ENCODE assay signal across 22 mouse cellular contexts in genomic region chr6:24651538-24651937, GRCm38 (mm10). TPM values are rescaled to one million over a fixed set of nuclear protein-coding genes. Genes with fewer than 3 reads are reported as not detected.
"Had no signal": no experiment of that assay in that cellular context is flagged by ENCODE, and none has a peak within 500 bp of the region (broad histone marks: within the 10 kb centered on the region; RNA-seq: fewer than 3 reads in every experiment).

No protein-coding gene starts in this region.

- H3K27me3 ChIP-seq: limb, embryonic 12.5 days; midbrain, embryonic 13.5 days; stomach, embryonic 15.5 days had no signal

- H3K36me3 ChIP-seq: limb, embryonic 12.5 days; midbrain, embryonic 13.5 days; stomach, embryonic 15.5 days had no signal

- H3K9ac ChIP-seq: limb, embryonic 12.5 days; midbrain, embryonic 13.5 days; stomach, embryonic 15.5 days had no signal

- H3K4me3 ChIP-seq: limb, embryonic 12.5 days; midbrain, embryonic 13.5 days; stomach, embryonic 15.5 days had no signal

- H3K27ac ChIP-seq: hindbrain, postnatal 0 days; kidney, postnatal 0 days; limb, embryonic 12.5 days; midbrain, embryonic 13.5 days; stomach, embryonic 15.5 days had no signal

- H3K4me2 ChIP-seq: limb, embryonic 12.5 days; midbrain, embryonic 13.5 days; stomach, embryonic 15.5 days had no signal

- ATAC-seq: hindbrain, postnatal 0 days; lung, postnatal 0 days; midbrain, embryonic 13.5 days had no signal

- H3K4me1 ChIP-seq: stomach, embryonic 15.5 days had no signal

- H3K9me3 ChIP-seq: limb, embryonic 12.5 days; midbrain, embryonic 13.5 days; stomach, embryonic 15.5 days had no signal

- DNase-seq: liver; lung, adult 2 months; lung, postnatal 36 days; right cerebral cortex, postnatal 14 days; thymus, adult 2 months; thymus, postnatal 25 days had no signal

RNA-seq across cellular contexts. Expression of gene Lmod2, which starts 54.0 kb away (rescaled TPM):
- total RNA-seq: hindbrain, postnatal 0 days; layer of hippocampus, adult 8-10 months; layer of hippocampus, postnatal 14 days; left cerebral cortex, postnatal 36 days; megakaryocyte progenitor cell, adult 5-6 weeks; midbrain, postnatal 0 days had no signal
- polyA plus RNA-seq: hindbrain, postnatal 0 days; intestine, embryonic 14.5 days; kidney, postnatal 0 days; limb, embryonic 12.5 days; midbrain, embryonic 13.5 days; midbrain, postnatal 0 days; neural tube, embryonic 14.5 days; spleen, adult 2 months; testis, adult 2 months; urinary bladder, adult 2 months had no signal
